Mouse (Mus musculus): Measurements from ENCODE around the gene Rplp0. TPM values are rescaled to one million over a fixed set of nuclear protein-coding genes. Genes with fewer than 3 reads are reported as not detected.

Gene Rplp0
- polyA plus RNA-seq (2012; rRNA removed; ENCODE audit: low replicate concordance) = 1,229 and 2,816 TPM in 2 replicates

DNA sequence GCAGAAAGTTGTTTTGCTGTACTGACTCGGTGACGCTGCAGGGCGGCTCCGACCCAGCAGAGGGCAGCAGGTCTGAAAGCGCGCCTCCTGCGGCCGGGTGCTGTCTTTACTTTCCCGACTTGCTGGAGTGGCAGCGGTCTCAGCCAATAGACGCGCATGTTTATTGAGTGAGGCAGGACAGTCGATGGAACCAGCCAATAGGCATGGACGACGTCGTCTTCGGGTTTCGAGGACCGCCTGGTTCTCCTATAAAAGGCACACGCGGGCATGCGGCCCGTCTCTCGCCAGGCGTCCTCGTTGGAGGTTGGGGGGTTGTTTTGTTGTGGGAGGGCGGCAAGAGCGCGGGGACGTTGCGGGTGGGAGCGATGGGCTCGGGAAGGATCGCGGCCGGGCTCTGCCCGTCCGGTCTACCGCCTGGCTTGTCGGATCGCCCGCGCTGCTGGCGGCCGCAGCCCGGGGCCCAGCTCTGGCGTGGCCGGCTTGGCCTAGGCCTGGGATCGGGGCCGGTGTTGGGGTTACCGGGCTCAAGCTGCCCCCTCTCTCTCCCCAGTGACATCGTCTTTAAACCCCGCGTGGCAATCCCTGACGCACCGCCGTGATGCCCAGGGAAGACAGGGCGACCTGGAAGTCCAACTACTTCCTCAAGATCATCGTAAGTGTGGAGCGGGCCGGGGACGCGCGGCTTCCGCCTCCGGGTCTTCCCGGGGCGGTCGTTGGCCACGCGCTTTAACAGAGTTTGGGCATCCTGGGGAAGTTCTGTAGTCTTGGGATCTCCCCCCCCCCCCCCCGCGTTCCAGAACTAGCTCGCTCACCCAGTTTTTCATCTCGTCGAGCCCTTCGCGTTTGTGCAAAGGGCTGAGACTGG, at the start of gene Rplp0:
Gene Rplp0 (plus strand): TSS at position 231 of the 865 bp plus-strand sequence.

GRCm38 (mm10) chr5:115564737-115565393, 5.6 kb downstream of the Rplp0 start, which contains the start of gene Gcn1l1:
Gene Gcn1l1, plus strand, starts transcription at chr5:115565254.

Other genes with a start within 250 kb of the Rplp0 start
- gene Srsf9, start 232.3 kb upstream of the Rplp0 start, polyA plus RNA-seq (2012; rRNA removed; ENCODE audit: low replicate concordance) = 30.6 and 58.8 TPM in 2 replicates
- gene Gatc, start 218.3 kb upstream of the Rplp0 start, polyA plus RNA-seq (2012; rRNA removed; ENCODE audit: low replicate concordance) = 15.2 and 15.5 TPM in 2 replicates
- 19.0 and 26.8 TPM in 2 replicates for gene Triap1, start 218.2 kb upstream of the Rplp0 start, polyA plus RNA-seq (2012; rRNA removed; ENCODE audit: low replicate concordance)
- gene Cox6a1, start 210.5 kb upstream of the Rplp0 start, polyA plus RNA-seq (2012; rRNA removed; ENCODE audit: low replicate concordance) = 2,308 and 3,139 TPM in 2 replicates
- 1.1 and 20.6 TPM in 2 replicates for gene Msi1, start 129.9 kb upstream of the Rplp0 start, polyA plus RNA-seq (2012; rRNA removed; ENCODE audit: low replicate concordance)
- gene Pla2g1b, start 93.2 kb upstream of the Rplp0 start, polyA plus RNA-seq (2012; rRNA removed; ENCODE audit: low replicate concordance) = 0.62 TPM in 1 of 2 replicates, not detected in the other
- 42.6 and 51.3 TPM in 2 replicates for gene Sirt4, start 74.7 kb upstream of the Rplp0 start, polyA plus RNA-seq (2012; rRNA removed; ENCODE audit: low replicate concordance)
- gene Pxn, start 52.8 kb upstream of the Rplp0 start, polyA plus RNA-seq (2012; rRNA removed; ENCODE audit: low replicate concordance) = 77.3 and 92.5 TPM in 2 replicates
- 38.2 and 66.2 TPM in 2 replicates for gene Gcn1l1, start 5.8 kb downstream of the Rplp0 start, polyA plus RNA-seq (2012; rRNA removed; ENCODE audit: low replicate concordance)
- 55.5 and 68.7 TPM in 2 replicates for gene Rab35, start 72.4 kb downstream of the Rplp0 start, polyA plus RNA-seq (2012; rRNA removed; ENCODE audit: low replicate concordance)
- 19.5 and 34.4 TPM in 2 replicates for gene Bicdl1, start 172.2 kb downstream of the Rplp0 start, polyA plus RNA-seq (2012; rRNA removed; ENCODE audit: low replicate concordance)